Mouse (Mus musculus) right cerebral cortex, postnatal 14 days (tissue): ENCODE data around the gene Paqr9.

ENCODE experiments used
- DNase-seq: peaks from one replicate; pipeline ENCODE4 v3.0.0; 2022

Paqr9 gene

DNA sequence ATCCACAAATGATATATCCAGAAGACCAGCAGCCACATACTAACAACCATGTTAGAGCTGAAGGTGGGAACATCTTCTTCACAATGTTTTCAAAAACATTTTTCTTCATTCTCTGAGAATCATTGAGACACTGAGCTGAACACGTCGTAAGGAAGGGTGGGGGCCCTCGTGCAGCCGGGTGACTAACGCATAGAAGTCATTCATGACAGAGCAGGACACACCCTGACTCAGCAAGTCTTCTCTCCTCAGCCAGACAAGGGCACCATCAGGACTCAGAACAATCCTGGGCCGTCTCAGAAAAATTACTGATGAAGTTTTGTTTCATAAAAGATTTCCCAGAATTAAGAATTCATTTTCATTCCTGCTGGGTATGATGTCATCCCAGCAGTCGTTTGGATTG, 12.8 kb upstream of the Paqr9 start:
- no peak for DNase-seq

DNA sequence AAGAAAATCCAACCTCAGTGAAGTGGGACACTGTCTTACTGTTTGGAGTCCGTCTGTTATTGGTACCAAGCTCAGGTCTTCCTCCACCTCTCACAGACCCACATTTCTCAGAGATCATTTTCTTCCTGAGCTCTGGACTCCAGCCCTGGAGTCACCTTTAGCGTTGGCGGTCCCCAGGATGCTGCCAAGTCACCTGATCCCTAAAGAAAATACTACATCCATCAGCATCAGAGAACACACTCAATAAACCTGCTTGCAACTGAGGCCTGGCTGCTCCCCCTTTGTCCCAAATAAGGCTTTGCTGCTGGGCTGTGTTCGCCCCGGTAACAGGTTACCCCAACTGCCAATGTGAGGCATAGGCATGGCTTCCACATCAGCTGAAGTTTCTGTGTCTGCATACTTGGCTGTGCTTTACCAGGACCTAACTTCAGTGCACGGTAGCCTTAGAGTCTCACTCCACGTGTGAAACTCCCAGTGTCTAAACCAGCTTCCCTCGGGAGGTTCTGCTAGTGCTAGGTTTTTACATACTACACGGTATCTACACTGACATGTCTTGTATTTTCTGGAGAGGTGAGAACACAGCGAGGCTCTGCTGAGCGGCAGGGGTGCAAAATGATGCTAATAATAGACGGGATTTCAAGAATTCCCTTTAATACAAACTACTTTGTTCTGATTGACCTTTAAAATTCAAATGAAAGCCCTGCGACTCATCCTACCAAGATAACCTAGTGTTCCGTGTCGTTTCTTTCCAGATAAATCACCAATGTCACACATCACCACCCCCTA, 9.6 kb upstream of the Paqr9 start:
- DNase-seq, result no peak

- DNase-seq, result no peak
These were observed 8.3 kb upstream of the Paqr9 start for GRCm38 (mm10) chr9:95550856-95551774.

DNA sequence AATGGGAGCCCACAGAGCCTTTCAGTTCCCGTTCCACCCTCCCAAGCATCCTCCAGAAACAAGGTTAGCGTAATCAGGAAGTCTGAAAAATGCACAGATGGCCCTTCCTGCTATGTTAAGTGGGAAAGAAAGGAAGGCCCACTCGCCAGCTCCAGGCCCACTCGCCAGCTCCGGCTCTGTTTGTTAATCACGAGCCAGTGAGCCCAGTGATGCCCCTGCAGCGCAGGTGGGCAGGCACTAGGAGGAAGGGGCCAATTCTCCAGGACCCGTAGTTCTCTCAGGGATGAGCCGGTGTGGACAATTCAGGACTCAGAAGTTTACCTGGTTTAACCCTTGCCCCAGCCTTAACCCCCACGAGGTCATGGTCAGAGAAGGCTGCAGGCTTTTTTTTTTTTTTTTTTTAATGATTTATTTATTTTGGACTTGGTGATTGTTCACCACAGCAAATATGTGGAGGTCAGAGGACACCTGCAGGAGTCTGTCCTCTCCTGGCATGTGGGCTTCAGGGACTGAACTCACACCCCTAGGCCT, 7.2 kb upstream of the Paqr9 start:
- DNase-seq, result no peak

DNA sequence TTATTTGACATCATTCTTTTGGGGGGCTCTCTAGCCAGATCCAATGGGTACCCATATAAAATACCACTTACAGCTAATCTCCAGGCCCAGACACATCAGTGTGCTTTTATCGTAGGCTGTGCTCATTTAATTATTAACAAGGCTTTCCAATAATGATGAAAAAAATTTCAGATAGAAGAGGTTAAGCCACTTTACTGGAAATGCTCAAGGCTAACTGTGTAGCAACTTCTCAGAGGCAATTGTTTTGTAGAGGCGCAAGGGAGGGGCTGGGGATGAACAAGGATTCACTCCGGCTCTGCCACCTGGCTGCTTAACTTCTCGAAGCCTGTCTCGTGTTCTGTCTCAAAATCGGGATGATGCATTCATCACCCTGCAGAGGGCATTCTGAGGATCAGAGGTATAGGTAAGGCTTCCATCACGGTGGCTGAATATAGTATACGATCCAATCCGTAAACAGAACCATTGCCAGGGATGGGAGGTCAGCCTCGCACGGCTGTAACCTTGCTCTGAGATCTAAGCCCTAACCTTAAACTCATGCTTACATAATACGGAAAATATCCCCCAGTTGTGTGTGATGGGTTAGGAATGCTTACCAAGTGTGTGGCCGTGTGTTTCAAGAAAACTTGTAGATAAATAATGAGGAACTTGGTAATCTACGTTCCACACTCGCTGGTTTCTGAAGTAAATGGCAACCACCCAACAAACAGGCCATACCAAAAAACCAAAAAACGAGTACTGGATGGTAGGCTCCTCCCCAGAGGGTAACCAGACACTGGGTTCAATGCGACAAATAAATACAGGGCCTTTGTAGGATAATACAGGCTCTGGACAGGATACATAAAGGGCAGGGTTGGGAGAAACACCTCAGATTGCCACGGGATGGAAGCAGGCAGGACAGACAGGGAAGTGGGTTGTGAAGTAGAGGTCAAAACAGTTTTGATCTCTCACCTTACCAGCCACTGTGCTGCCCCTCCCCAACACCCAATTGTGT, 4.9 kb upstream of the Paqr9 start:
- no peak for DNase-seq

DNA sequence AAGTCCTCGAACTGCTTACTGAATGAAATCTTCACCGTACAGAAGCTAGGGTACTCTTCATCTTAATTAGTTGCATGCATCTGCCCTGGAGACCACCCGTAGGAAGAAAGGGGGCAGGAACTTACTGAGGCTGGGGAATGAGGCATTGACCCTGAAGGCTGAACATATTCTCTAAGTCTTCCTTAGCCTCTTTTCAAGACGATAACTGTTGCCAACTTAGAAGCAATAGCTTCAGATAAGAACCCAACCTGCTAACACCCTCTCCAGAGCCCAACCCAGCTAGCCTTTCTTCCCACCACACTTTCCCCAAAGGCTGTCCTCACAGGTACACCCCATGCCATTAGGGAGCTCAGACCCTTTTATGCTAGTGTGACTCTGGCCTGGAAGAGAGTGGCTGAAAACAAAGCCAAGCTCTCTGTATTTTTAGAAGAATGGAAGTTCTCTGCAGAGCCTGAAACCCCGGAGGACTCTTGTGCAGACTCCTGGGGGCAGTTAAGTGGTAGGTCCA, 4.2 kb upstream of the Paqr9 start:
- DNase-seq, result no peak

DNA sequence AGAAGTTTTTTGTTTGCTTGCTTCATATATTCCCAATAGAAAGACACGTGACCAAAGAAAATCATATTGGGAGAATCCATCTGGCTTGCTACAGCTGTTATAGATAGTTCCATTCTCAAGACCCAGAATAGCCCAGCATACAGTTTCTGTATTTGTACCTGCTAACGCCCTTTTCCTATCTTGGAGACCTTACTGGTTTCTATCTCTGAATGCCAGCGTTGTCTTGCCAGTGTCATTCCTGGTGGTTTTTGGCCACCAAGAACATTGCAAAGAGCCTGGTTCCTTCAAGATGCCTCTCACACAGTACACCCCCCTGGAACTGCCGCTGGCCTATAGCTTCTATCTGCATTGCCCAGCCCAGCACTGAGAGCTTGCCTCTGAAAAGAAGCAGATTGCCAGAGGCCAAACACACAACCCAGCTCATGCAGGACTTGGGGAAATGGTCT, 3.4 kb upstream of the Paqr9 start:
- no peak for DNase-seq

DNA sequence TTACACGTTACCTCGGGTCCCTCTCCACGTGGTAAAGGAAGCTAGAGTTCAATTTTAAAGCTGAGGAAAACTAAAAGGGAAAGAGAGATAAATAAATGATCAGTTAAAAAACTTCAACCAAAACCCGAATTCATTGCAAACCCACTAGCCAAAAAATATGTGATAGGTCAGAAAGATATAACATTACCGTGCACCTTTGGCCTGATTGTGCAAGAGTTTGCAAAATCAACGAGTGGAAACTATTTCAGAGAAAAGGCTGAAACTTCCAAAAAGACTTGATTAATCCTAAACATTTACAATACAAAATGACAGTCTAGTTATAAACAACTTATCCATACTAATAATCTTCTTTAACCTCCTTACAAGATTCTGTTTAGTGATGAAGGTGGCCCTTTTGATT, 1.7 kb upstream of the Paqr9 start:
- no peak for DNase-seq

GRCm38 (mm10) chr9:95558726-95559058, 765 bp upstream of the Paqr9 start:
- DNase-seq, result no peak

DNA sequence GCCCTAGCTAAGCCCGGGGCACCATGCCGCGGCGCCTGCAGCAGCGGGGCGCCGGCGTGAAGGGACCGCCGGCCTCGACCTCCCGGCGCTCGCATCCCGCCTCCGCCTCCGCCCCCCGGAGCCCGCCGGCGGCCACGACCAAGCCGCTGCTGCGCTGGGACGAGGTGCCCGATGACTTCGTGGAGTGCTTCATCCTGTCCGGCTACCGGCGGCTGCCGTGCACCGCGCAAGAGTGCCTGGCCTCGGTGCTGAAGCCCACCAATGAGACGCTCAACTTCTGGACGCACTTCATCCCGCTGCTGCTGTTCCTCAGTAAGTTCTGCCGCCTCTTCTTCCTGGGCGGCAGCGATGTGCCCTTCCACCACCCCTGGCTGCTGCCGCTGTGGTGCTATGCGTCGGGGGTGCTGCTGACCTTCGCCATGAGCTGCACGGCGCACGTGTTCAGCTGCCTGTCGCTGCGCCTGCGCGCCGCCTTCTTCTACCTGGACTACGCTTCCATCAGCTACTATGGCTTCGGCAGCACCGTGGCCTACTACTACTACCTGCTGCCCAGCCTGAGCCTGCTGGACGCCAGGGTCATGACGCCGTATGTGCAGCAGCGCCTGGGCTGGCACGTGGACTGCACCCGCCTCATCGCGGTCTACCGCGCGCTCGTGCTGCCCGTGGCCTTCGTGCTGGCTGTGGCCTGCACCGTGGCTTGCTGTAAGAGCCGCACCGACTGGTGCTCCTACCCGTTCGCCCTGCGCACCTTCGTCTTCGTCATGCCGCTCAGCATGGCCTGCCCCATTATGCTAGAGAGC, 679 bp downstream of the Paqr9 start:
- DNase-seq, result peak; percentile 62

DNA sequence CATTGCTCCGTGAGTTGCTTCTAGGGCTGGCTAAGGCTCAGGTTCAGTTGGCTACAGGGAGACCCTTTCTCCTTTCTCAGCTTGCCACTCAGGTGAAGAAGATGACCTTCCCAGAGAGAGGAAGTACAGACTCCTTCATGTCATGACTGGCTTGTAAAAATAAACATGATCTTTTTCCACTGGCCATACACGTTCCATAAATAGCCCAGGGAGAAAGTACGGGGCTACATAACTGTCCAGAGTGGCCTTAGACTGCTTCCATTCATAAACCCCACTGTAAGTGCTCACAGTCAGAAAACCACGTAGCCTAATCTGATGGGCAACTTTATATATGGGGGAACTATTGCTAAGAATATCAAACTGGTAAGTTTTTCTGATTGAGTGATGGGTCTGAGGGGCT, 4.6 kb downstream of the Paqr9 start:
- DNase-seq, result no peak

GRCm38 (mm10) chr9:95566394-95566793, 6.9 kb downstream of the Paqr9 start:
- no peak for DNase-seq

GRCm38 (mm10) chr9:95566931-95567330, 7.5 kb downstream of the Paqr9 start:
- DNase-seq, result no peak

DNA sequence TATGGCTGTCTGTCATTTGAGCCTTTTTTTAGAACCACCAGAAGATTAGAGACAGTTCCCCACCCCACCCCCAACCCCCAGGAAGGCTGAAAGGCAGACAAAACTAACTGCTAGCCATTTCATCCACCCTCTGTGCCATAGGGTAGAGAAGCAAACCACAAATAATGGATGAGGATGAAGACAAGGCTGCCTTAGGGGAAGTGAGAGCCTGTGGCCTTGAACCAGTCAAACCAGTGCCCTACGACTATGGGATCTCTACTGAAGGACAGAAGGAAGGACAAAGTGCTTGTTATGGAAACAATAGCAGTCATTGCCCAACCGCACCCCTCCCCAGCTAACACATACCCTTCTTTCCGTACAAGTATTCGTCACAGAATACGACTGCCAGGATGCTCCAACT, 9.8 kb downstream of the Paqr9 start:
- no peak for DNase-seq

GRCm38 (mm10) chr9:95569966-95570365, 10.5 kb downstream of the Paqr9 start:
- no peak for DNase-seq

DNA sequence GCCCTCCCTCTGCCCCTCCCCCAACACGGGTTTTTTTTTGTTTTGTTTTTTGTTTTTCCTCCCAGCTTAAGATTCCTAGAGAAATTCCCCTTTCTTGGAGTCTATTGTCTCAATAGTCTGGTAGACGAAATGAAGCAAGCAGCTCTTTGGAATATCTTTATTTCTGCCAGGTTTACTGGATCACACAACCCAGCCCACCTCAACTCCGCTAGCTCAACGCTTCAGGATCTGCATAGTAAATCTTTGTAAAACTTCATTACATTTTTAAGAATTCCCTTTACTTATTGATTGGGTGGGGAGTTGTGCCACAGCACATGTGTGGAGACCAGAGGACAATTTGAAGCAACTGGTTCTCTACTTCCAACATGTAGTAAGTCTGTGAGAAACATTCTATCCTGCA, 11.1 kb downstream of the Paqr9 start:
- no peak for DNase-seq

- DNase-seq, result no peak
These were observed 12.0 kb downstream of the Paqr9 start for GRCm38 (mm10) chr9:95571494-95571893.

GRCm38 (mm10) chr9:95572558-95572957, 13.1 kb downstream of the Paqr9 start:
- DNase-seq, result no peak

- DNase-seq, result no peak
These were observed 14.7 kb downstream of the Paqr9 start for GRCm38 (mm10) chr9:95574116-95574515.

DNA sequence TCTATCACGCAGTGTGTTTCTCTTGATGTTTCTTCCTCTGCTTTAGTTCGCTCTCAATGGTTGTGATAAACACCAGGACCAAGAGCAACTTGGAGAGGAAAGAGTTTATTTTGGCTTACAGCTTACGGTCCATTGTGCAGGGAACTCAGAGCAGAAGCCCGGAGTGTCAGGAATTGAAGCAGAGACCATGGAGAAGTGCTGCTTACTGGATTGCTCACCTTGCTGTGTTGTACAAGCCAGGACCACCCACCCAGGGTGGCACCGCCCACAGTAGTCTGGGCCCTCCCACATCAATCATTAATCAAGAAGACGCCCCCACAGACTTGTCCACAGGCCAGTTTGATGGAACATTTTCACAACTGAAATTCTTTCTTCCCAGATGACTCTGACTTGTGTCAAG, 18.0 kb downstream of the Paqr9 start:
- DNase-seq, result no peak

GRCm38 (mm10) chr9:95578366-95578895, 19.0 kb downstream of the Paqr9 start:
- no peak for DNase-seq
